Mouse (Mus musculus) heart, postnatal 0 days (tissue): Measurements from ENCODE around the gene Cbx2.

ENCODE experiments used
- CTCF ChIP-seq: IDR thresholded peaks from 2 replicates; pipeline ENCODE4 v1.5.1; 2016; ENCODE audit warnings: antibody characterized with exemption, control low read depth, low read depth
- EP300 ChIP-seq: IDR thresholded peaks from 2 replicates; pipeline ENCODE4 v1.6.1; 2016; ENCODE audit warnings: antibody characterized with exemption, low read depth

- TF ChIP-seq CTCF (no peak), EP300 (0 out of 2 replicates have a peak, but pooled peaks have one; percentile 41)
These were observed 30.0 kb downstream of the Cbx2 start for GRCm38 (mm10) chr11:119052661-119053256.
